Mouse (Mus musculus) G1E (cell line): ENCODE measurements at regions not wholly inside any gene's neighbourhood (a gene's known extent, or its start where the extent isn't known, plus 50 kb on each side); places are given as distances from the start of the nearest gene placed in this dataset.

Experiments
- CTCF ChIP-seq: IDR thresholded peaks from 2 replicates; pipeline ENCODE4 v1.5.1; 2012; ENCODE audit warnings: low read depth, low read length, inconsistent platforms, mixed read lengths
- GATA1 ChIP-seq: IDR thresholded peaks from 2 replicates; pipeline ENCODE4 v1.6.1; 2012; ENCODE audit warnings: borderline replicate concordance, low read length, inconsistent platforms, mixed read lengths
- POLR2AphosphoS5 ChIP-seq: IDR thresholded peaks from 2 replicates; pipeline ENCODE4 v1.6.1; 2012; ENCODE audit warnings: low read depth, low read length, inconsistent platforms; ENCODE audit not compliant: insufficient replicate concordance

GRCm38 (mm10) chr15:61229579-61229978, 306.8 kb upstream of the A1bg start:
- TF ChIP-seq CTCF (no peak), GATA1 (no peak), POLR2AphosphoS5 (no peak)
